In genomic region chr11:89092714-89093113, GRCm38 (mm10) we compare ENCODE assay signal across 11 mouse cellular contexts. TPM values are rescaled to one million over a fixed set of nuclear protein-coding genes. Genes with fewer than 3 reads are reported as not detected.
DNase-seq lines count a peak whose midpoint lies in the region; ATAC-seq lines count a peak whose summit lies in the region.
"Had no signal": no experiment of that assay in that cellular context is flagged by ENCODE, and none has a peak within 500 bp of the region (broad histone marks: within the 10 kb centered on the region; RNA-seq: fewer than 3 reads in every experiment).

No protein-coding gene starts in this region.

- peak; percentile 25 for DNase-seq in adrenal gland, adult 2 months
- DNase-seq in adrenal gland, adult 8-10 months, result no peak
- peak; percentile 73 for DNase-seq in 416B (ENCODE audit: low read depth)
- peak; percentile 46 to 49 for DNase-seq in heart, adult 9 months (ENCODE audit: low spot score in 2 of 2)
- peak; percentile 53 to 62 for DNase-seq in lung, postnatal 4 days
- no peak for DNase-seq in cerebellum, adult 9-11 months
- DNase-seq in frontal cortex, postnatal 14 days (ENCODE audit: low spot score in 2 of 2), result no peak
- no peak for DNase-seq in midbrain, embryonic 14.5 days

- H3K27me3 ChIP-seq in midbrain, embryonic 14.5 days (ENCODE audit: control insufficient read depth, insufficient read depth, low read length), result no peaks in the 10 kb centered on the region
- H3K27me3 ChIP-seq: embryonic facial prominence, embryonic 12.5 days had no signal

- 79% methylated on average over 9 of the region's 9 CpGs for WGBS in midbrain, embryonic 14.5 days

- H3K4me3 ChIP-seq in midbrain, embryonic 14.5 days (replicated peaks; ENCODE audit: low read depth, low read length), result no peak overlapping the region
- H3K4me3 ChIP-seq: embryonic facial prominence, embryonic 12.5 days had no signal

- no peak for ATAC-seq in midbrain, embryonic 14.5 days (ENCODE audit: low FRiP score, low TSS enrichment)

- H3K9me3 ChIP-seq in midbrain, embryonic 14.5 days (ENCODE audit: control insufficient read depth, low read length), result no peaks in the 10 kb centered on the region
- H3K9me3 ChIP-seq: embryonic facial prominence, embryonic 12.5 days had no signal

- H3K27ac ChIP-seq in midbrain, embryonic 14.5 days (replicated peaks; ENCODE audit: low read depth, low read length), result no peak overlapping the region
- H3K27ac ChIP-seq: embryonic facial prominence, embryonic 12.5 days had no signal

- H3K36me3 ChIP-seq in midbrain, embryonic 14.5 days (ENCODE audit: control insufficient read depth, insufficient read depth, low read length), result no peaks in the 10 kb centered on the region
- H3K36me3 ChIP-seq: embryonic facial prominence, embryonic 12.5 days had no signal

- no peak overlapping the region for H3K4me2 ChIP-seq in midbrain, embryonic 14.5 days (ENCODE audit: low read length)
- H3K4me2 ChIP-seq: embryonic facial prominence, embryonic 12.5 days had no signal

- H3K9ac ChIP-seq in midbrain, embryonic 14.5 days (replicated peaks; ENCODE audit: low read length), result no peak overlapping the region
- H3K9ac ChIP-seq: embryonic facial prominence, embryonic 12.5 days had no signal

- no peaks in the 10 kb centered on the region for H3K4me1 ChIP-seq in midbrain, embryonic 14.5 days (ENCODE audit: control insufficient read depth, insufficient read depth, low read length)
- H3K4me1 ChIP-seq: embryonic facial prominence, embryonic 12.5 days had no signal

RNA-seq across cellular contexts. Expression of gene Gm525, which starts 19.1 kb away (rescaled TPM):
- not detected for total RNA-seq in adrenal gland, adult 2 months (2021)
- polyA plus RNA-seq in adrenal gland, adult 2 months (2012; rRNA removed), result 0.26 and 0.58 TPM in 2 replicates
- not detected for total RNA-seq in adrenal gland, adult 8-10 months (2022)
- not detected in 2 replicates for polyA plus RNA-seq in midbrain, embryonic 14.5 days (2014; fragmentation: Nextera tagmentation; extraction: Ambion mirVana)
- total RNA-seq: left cerebral cortex, adult 18-20 months had no signal
- polyA plus RNA-seq: neural tube, embryonic 14.5 days had no signal

RNA-seq across cellular contexts. Expression of gene Dgke, which starts 26.1 kb away (rescaled TPM):
- 10 to 100 TPM; 11.0 to 11.3 TPM for total RNA-seq in adrenal gland, adult 2 months (2021)
- polyA plus RNA-seq in adrenal gland, adult 2 months (2012; rRNA removed), result 7.8 TPM in 2 replicates
- total RNA-seq in adrenal gland, adult 8-10 months (2022), result 10 to 100 TPM; 10.7 to 17.0 (median 14.3) TPM
- 15.3 and 16.2 TPM in 2 replicates for polyA plus RNA-seq in midbrain, embryonic 14.5 days (2014; fragmentation: Nextera tagmentation; extraction: Ambion mirVana)

Comparison
In these comparisons a context has a peak if more than half of its experiments do, and no peak if none do; other contexts are left out.
1. DNase-seq: peak in adrenal gland, adult 2 months (single experiment), 416B (single experiment), heart, adult 9 months (2 of 2) and lung, postnatal 4 days (2 of 2); none in adrenal gland, adult 8-10 months (single experiment), cerebellum, adult 9-11 months (single experiment), frontal cortex, postnatal 14 days (0 of 2) and midbrain, embryonic 14.5 days (single experiment).